Mouse (Mus musculus) olfactory bulb, adult 2 months (tissue): Measurements from ENCODE around the gene Mcu.

Source experiments
- CTCF ChIP-seq: fragments of 200-500 bp; IDR thresholded peaks from 2 replicates; pipeline ENCODE4 v1.5.1; 2012; ENCODE audit warnings: low read depth, mild to moderate bottlenecking, low read length, moderate library complexity; ENCODE audit not compliant: insufficient read depth
- POLR2A ChIP-seq: fragments of 200-500 bp; IDR thresholded peaks from 2 replicates; pipeline ENCODE4 v1.6.1; 2012; ENCODE audit warnings: mild to moderate bottlenecking, low read depth, low read length, moderate library complexity; ENCODE audit not compliant: insufficient read depth

GRCm38 (mm10) chr10:59569481-59569869 lies 47.0 kb downstream of the Mcu start:
- TF ChIP-seq CTCF (no peak), POLR2A (no peak)
